Mouse (Mus musculus) adrenal gland, adult 10 weeks (tissue): ENCODE measurements around the gene Smndc1. TPM values are rescaled to one million over a fixed set of nuclear protein-coding genes. Genes with fewer than 3 reads are reported as not detected.

ENCODE experiments used
- polyA plus RNA-seq: library from polyadenylated mRNA; stranded (reverse); fragments of 350-450 nt; fragmentation: Illumina TruSeq; extraction: RNeasy Lipid Tissue Mini Kit (QIAGEN cat#74804); gene quantifications from one replicate; pipeline ENCODE4 v1.2.3, GENCODE M21; 2014; ENCODE audit warnings: low read depth, low replicate concordance

Smndc1 gene
- polyA plus RNA-seq, result 92.5 TPM

GRCm38 (mm10) chr19:53390495-53391007 is at the start of gene Smndc1:
TSS of gene Smndc1 (minus strand) at chr19:53390578.

GRCm38 (mm10) chr19:53371666-53372065 is 18.7 kb downstream of the Smndc1 start, which contains the start of gene Gm10197:
TSS of gene Gm10197 (minus strand) at chr19:53371766.

Other genes with a start within 250 kb of the Smndc1 start
- 43.2 TPM for gene Mxi1, start 80.1 kb downstream of the Smndc1 start, polyA plus RNA-seq
- gene Gm10197, start 18.8 kb downstream of the Smndc1 start, polyA plus RNA-seq, result not detected
- 1.5 TPM for gene Dusp5, start 138.5 kb upstream of the Smndc1 start, polyA plus RNA-seq
- gene Nutf2-ps1, start 198.5 kb upstream of the Smndc1 start, polyA plus RNA-seq, result 47.9 TPM
- gene Smc3, start 209.8 kb upstream of the Smndc1 start, polyA plus RNA-seq, result 111 TPM